Mouse (Mus musculus): ENCODE measurements around the gene Elavl1. TPM values are rescaled to one million over a fixed set of nuclear protein-coding genes. Genes with fewer than 3 reads are reported as not detected.
A peak's percentile ranks its signal among the peaks of the same experiment; 100 is the strongest.

Gene Elavl1
- polyA plus RNA-seq, 3 experiments from 2014 or later: 31.0 to 37.8 (median 34.3) TPM

GRCm38 (mm10) chr8:4320404-4320803 lies 4.8 kb downstream of the Elavl1 start:
- ATAC-seq: no peak

GRCm38 (mm10) chr8:4319573-4319872 lies 5.7 kb downstream of the Elavl1 start:
- no peak for ATAC-seq

GRCm38 (mm10) chr8:4318796-4319572 lies 6.2 kb downstream of the Elavl1 start:
- no peak for ATAC-seq

GRCm38 (mm10) chr8:4318124-4318523 lies 7.1 kb downstream of the Elavl1 start:
- ATAC-seq: no peak

GRCm38 (mm10) chr8:4314852-4315251 lies 10.4 kb downstream of the Elavl1 start:
- ATAC-seq: no peak

GRCm38 (mm10) chr8:4313254-4314124 lies 11.7 kb downstream of the Elavl1 start:
- ATAC-seq: peak; percentile 98

GRCm38 (mm10) chr8:4312104-4312503 lies 13.1 kb downstream of the Elavl1 start:
- no peak for ATAC-seq

GRCm38 (mm10) chr8:4305838-4306237 lies 19.4 kb downstream of the Elavl1 start:
- ATAC-seq: peak; percentile 73

GRCm38 (mm10) chr8:4304124-4304547 lies 21.1 kb downstream of the Elavl1 start:
- no peak for ATAC-seq

GRCm38 (mm10) chr8:4297822-4298221 lies 27.4 kb downstream of the Elavl1 start:
- ATAC-seq: no peak

GRCm38 (mm10) chr8:4292738-4293137 lies 32.5 kb downstream of the Elavl1 start:
- ATAC-seq: no peak

GRCm38 (mm10) chr8:4276111-4276465 lies 49.1 kb downstream of the Elavl1 start:
- no peak for ATAC-seq

GRCm38 (mm10) chr8:4275275-4276110 lies 49.7 kb downstream of the Elavl1 start, which contains the start of gene Timm44:
TSS of gene Timm44 (minus strand) at chr8:4275913.
- ATAC-seq: peak; percentile 98

- no peak for ATAC-seq
Measured at GRCm38 (mm10) chr8:4269609-4270008, 55.6 kb downstream of the Elavl1 start.

GRCm38 (mm10) chr8:4267627-4268026 lies 57.6 kb downstream of the Elavl1 start:
- no peak for ATAC-seq

- ATAC-seq: no peak
Measured at GRCm38 (mm10) chr8:4265160-4265914, 59.9 kb downstream of the Elavl1 start.

- no peak for ATAC-seq
Measured at GRCm38 (mm10) chr8:4263105-4263791, 62.0 kb downstream of the Elavl1 start.

GRCm38 (mm10) chr8:4259805-4260170 lies 65.4 kb downstream of the Elavl1 start:
- ATAC-seq: no peak

- peak; percentile 95 for ATAC-seq
Measured at GRCm38 (mm10) chr8:4259125-4259804, 65.9 kb downstream of the Elavl1 start, which contains the start of gene Ctxn1. TSS of gene Ctxn1 (minus strand) at chr8:4259274.

- peak; percentile 11 for ATAC-seq
Measured at GRCm38 (mm10) chr8:4258678-4259077, 66.5 kb downstream of the Elavl1 start.

- ATAC-seq: peak; percentile 43
Measured at GRCm38 (mm10) chr8:4258233-4258632, 67.0 kb downstream of the Elavl1 start.
